Comparison of ENCODE assay signal across 16 mouse cellular contexts in genomic region chr17:83993028-83993427, GRCm38 (mm10).
A peak's percentile ranks its signal among the peaks of the same experiment; 100 is the strongest.
DNase-seq lines count a peak whose midpoint lies in the region; ATAC-seq and TF ChIP-seq lines count a peak whose summit lies in the region.
"Had no signal": no experiment of that assay in that cellular context is flagged by ENCODE, and none has a peak within 500 bp of the region (broad histone marks: within the 10 kb centered on the region; RNA-seq: fewer than 3 reads in every experiment).

No protein-coding gene starts in this region.

- no peak overlapping the region for H3K4me3 ChIP-seq in heart, embryonic 10.5 days
- no peak overlapping the region for H3K4me3 ChIP-seq in heart, embryonic 12.5 days
- H3K4me3 ChIP-seq in bone marrow, adult 2 months (replicated peaks; ENCODE audit: control insufficient read depth, low read depth, low read length): no peak overlapping the region
- H3K4me3 ChIP-seq in limb, embryonic 12.5 days (replicated peaks): no peak overlapping the region
- no peak overlapping the region for H3K4me3 ChIP-seq in intestine, postnatal 0 days (ENCODE audit: low read depth, low read length)
- H3K4me3 ChIP-seq: neural tube, embryonic 12.5 days had no signal

- no peaks in the 10 kb centered on the region for H3K9me3 ChIP-seq in heart, embryonic 10.5 days
- H3K9me3 ChIP-seq in heart, embryonic 12.5 days (replicated peaks): no peaks in the 10 kb centered on the region
- H3K9me3 ChIP-seq in limb, embryonic 12.5 days: no peaks in the 10 kb centered on the region
- H3K9me3 ChIP-seq in intestine, postnatal 0 days (ENCODE audit: control insufficient read depth): no peaks in the 10 kb centered on the region
- H3K9me3 ChIP-seq: G1E; neural tube, embryonic 12.5 days had no signal

- H3K36me3 ChIP-seq in heart, embryonic 10.5 days: no peaks in the 10 kb centered on the region
- no peaks in the 10 kb centered on the region for H3K36me3 ChIP-seq in heart, embryonic 12.5 days
- H3K36me3 ChIP-seq in limb, embryonic 12.5 days: no peaks in the 10 kb centered on the region
- no peaks in the 10 kb centered on the region for H3K36me3 ChIP-seq in intestine, postnatal 0 days (ENCODE audit: control insufficient read depth, insufficient read depth)
- H3K36me3 ChIP-seq: G1E; neural tube, embryonic 12.5 days had no signal

- H3K4me1 ChIP-seq in heart, embryonic 10.5 days: peaks cover 35% of the 10 kb centered on the region
- H3K4me1 ChIP-seq in heart, embryonic 12.5 days (replicated peaks): peaks cover 28% of the 10 kb centered on the region
- H3K4me1 ChIP-seq in bone marrow, adult 2 months (ENCODE audit: control insufficient read depth, insufficient read depth, low read length): peaks cover 2% of the 10 kb centered on the region
- H3K4me1 ChIP-seq in limb, embryonic 12.5 days (replicated peaks): peaks cover 43% of the 10 kb centered on the region
- no peaks in the 10 kb centered on the region for H3K4me1 ChIP-seq in intestine, postnatal 0 days (replicated peaks; ENCODE audit: control insufficient read depth, insufficient read depth, low read length)

- no peak overlapping the region for H3K4me2 ChIP-seq in heart, embryonic 12.5 days
- no peak overlapping the region for H3K4me2 ChIP-seq in limb, embryonic 12.5 days
- H3K4me2 ChIP-seq in intestine, postnatal 0 days (replicated peaks; ENCODE audit: low read depth): no peak overlapping the region
- H3K4me2 ChIP-seq: neural tube, embryonic 12.5 days had no signal

- H3K9ac ChIP-seq in heart, embryonic 12.5 days: no peak overlapping the region
- no peak overlapping the region for H3K9ac ChIP-seq in limb, embryonic 12.5 days (replicated peaks)
- H3K9ac ChIP-seq in intestine, postnatal 0 days (ENCODE audit: low read depth, low read length): no peak overlapping the region
- H3K9ac ChIP-seq: neural tube, embryonic 12.5 days had no signal

- peak overlapping the region; percentile 42; the same call in 1 of the 2 replicates for H3K27ac ChIP-seq in heart, embryonic 10.5 days
- H3K27ac ChIP-seq in heart, embryonic 12.5 days (ENCODE audit: poor library complexity, severe bottlenecking): no peak overlapping the region
- peak overlapping the region; percentile 12; the same call in 1 of the 2 replicates for H3K27ac ChIP-seq in bone marrow, adult 2 months (ENCODE audit: control insufficient read depth, insufficient read depth, low read depth, low read length, poor library complexity)
- H3K27ac ChIP-seq in limb, embryonic 12.5 days: peak overlapping the region; percentile 59; the same call in 1 of the 2 replicates
- no peak overlapping the region for H3K27ac ChIP-seq in intestine, postnatal 0 days (ENCODE audit: low read depth, low read length)
- H3K27ac ChIP-seq: neural tube, embryonic 12.5 days had no signal

- no peak for TF ChIP-seq POLR2A in bone marrow, adult 2 months (IDR thresholded peaks at IDR 0.05; ENCODE audit: borderline replicate concordance, control insufficient read depth, low read depth, low read length)

- TF ChIP-seq CTCF in bone marrow, adult 2 months (IDR thresholded peaks at IDR 0.05; ENCODE audit: control insufficient read depth, insufficient read depth, low read length): no peak
- TF ChIP-seq CTCF in intestine, postnatal 0 days (IDR thresholded peaks at IDR 0.05; ENCODE audit: low read depth): no peak

- DNase-seq in adrenal gland, adult (ENCODE audit: inconsistent age in 2 of 2, low spot score in 1 of 2): peak; percentile 44 to 72
- DNase-seq in adrenal gland, adult 18-20 months (ENCODE audit: low spot score in 2 of 2): no peak
- no peak for DNase-seq in heart, embryonic 10.5 days (ENCODE audit: low spot score)
- no peak for DNase-seq in retina, embryonic 14.5 days (ENCODE audit: low spot score)
- DNase-seq: cerebellum, adult 9-11 months; kidney, adult 8-10 months; liver; midbrain, embryonic 14.5 days; retina, postnatal 1 day had no signal

- H3K27me3 ChIP-seq in heart, embryonic 10.5 days (ENCODE audit: insufficient read depth, poor library complexity, severe bottlenecking): 0 out of 2 replicates have a peak, but pooled peaks cover 14% of the 10 kb centered on the region
- H3K27me3 ChIP-seq in heart, embryonic 12.5 days (replicated peaks): no peaks in the 10 kb centered on the region
- H3K27me3 ChIP-seq in limb, embryonic 12.5 days: no peaks in the 10 kb centered on the region
- H3K27me3 ChIP-seq in intestine, postnatal 0 days (replicated peaks; ENCODE audit: control insufficient read depth, insufficient read depth, low read length): no peaks in the 10 kb centered on the region
- H3K27me3 ChIP-seq: neural tube, embryonic 12.5 days had no signal

- no peak for ATAC-seq in heart, embryonic 12.5 days (ENCODE audit: insufficient number of reproducible peaks, low FRiP score)
- no peak for ATAC-seq in limb, embryonic 12.5 days (ENCODE audit: insufficient number of reproducible peaks, insufficient read depth, low FRiP score, low TSS enrichment, low read depth)
- no peak for ATAC-seq in intestine, postnatal 0 days
- ATAC-seq: hindbrain, embryonic 16.5 days had no signal

- 53% methylated on average over 2 of the region's 2 CpGs for WGBS in heart, embryonic 10.5 days
- 58% methylated on average over 2 of the region's 2 CpGs for WGBS in heart, embryonic 12.5 days
- 82% methylated on average over 2 of the region's 2 CpGs for WGBS in bone marrow, adult 2 months
- 84% methylated on average over 2 of the region's 2 CpGs for WGBS in limb, embryonic 12.5 days
- 81% methylated on average over 2 of the region's 2 CpGs for WGBS in intestine, postnatal 0 days

Comparison
In these comparisons a context has a peak if more than half of its experiments do, and no peak if none do; other contexts are left out.
1. DNase-seq: peak in adrenal gland, adult (2 of 2); none in adrenal gland, adult 18-20 months (0 of 2), heart, embryonic 10.5 days (single experiment) and retina, embryonic 14.5 days (single experiment).
2. H3K27ac ChIP-seq: peak in heart, embryonic 10.5 days (single experiment), bone marrow, adult 2 months (single experiment) and limb, embryonic 12.5 days (single experiment); none in heart, embryonic 12.5 days (single experiment) and intestine, postnatal 0 days (single experiment).